Mouse (Mus musculus) hindbrain, embryonic 11.5 days (tissue): Measurements from ENCODE around the gene Med9. TPM values are rescaled to one million over a fixed set of nuclear protein-coding genes. Genes with fewer than 3 reads are reported as not detected.

Experiments
- ATAC-seq: fragments of 200-750 bp; cut with Nextera tagmentation; 2 replicates; pipeline ENCODE4 v1.8.0; 2017; ENCODE audit warnings: mild to moderate bottlenecking, moderate TSS enrichment, moderate library complexity; ENCODE audit not compliant: low FRiP score
- DNase-seq: peaks from one replicate; pipeline ENCODE4 v3.0.0-alpha.2; 2015; ENCODE audit warnings: low spot score
- H3K27ac ChIP-seq: fragments of 300-500 bp; sonication (generic); 2 replicates; pipeline ENCODE4 v1.5.1; 2014; ENCODE audit warnings: mild to moderate bottlenecking, low read depth, low read length
- H3K27me3 ChIP-seq: fragments of 300-500 bp; sonication (generic); 2 replicates; pipeline ENCODE4 v1.6.1; 2014; ENCODE audit warnings: mild to moderate bottlenecking, low read length, moderate library complexity, mixed read lengths; ENCODE audit not compliant: control insufficient read depth, insufficient read depth
- H3K36me3 ChIP-seq: fragments of 300-500 bp; sonication (generic); 2 replicates; pipeline ENCODE4 v1.6.1; 2014; ENCODE audit warnings: mild to moderate bottlenecking, low read length, moderate library complexity, mixed read lengths; ENCODE audit not compliant: control insufficient read depth, insufficient read depth
- H3K4me1 ChIP-seq: fragments of 300-500 bp; sonication (generic); replicated peaks from 2 replicates; pipeline ENCODE4 v1.6.1; 2014; ENCODE audit warnings: low read length, mixed read lengths; ENCODE audit not compliant: control insufficient read depth, insufficient read depth
- H3K4me2 ChIP-seq: fragments of 300-500 bp; sonication (generic); replicated peaks from 2 replicates; pipeline ENCODE4 v1.6.1; 2014; ENCODE audit warnings: mild to moderate bottlenecking, low read depth, low read length
- H3K4me3 ChIP-seq: fragments of 300-500 bp; sonication (generic); 2 replicates; pipeline ENCODE4 v1.5.1; 2014; ENCODE audit warnings: low read depth, low read length
- H3K9ac ChIP-seq: fragments of 300-500 bp; sonication (generic); 2 replicates; pipeline ENCODE4 v1.6.1; 2014; ENCODE audit warnings: low read depth, low read length
- H3K9me3 ChIP-seq: fragments of 300-500 bp; sonication (generic); 2 replicates; pipeline ENCODE4 v1.6.1; 2016; ENCODE audit warnings: low read length; ENCODE audit not compliant: control insufficient read depth
- WGBS: fragments of 180-500 bp; shearing (Covaris S2); extraction: QIAGEN DNeasy Blood & Tissue Kit; methylation state at CpG from one replicate; pipeline ENCODE4 v1.1.7; 2014; 5-methylcytosine and 5-hydroxymethylcytosine counted together
- polyA plus RNA-seq: library from polyadenylated mRNA; unstranded; fragments of >200 nt; fragmentation: Nextera tagmentation; extraction: Ambion mirVana; gene quantifications from 2 replicates; pipeline ENCODE4 v1.2.1, GENCODE M21; 2014

The Med9 gene
- polyA plus RNA-seq, 1 experiment from 2014 or later = 40.1 TPM

DNA sequence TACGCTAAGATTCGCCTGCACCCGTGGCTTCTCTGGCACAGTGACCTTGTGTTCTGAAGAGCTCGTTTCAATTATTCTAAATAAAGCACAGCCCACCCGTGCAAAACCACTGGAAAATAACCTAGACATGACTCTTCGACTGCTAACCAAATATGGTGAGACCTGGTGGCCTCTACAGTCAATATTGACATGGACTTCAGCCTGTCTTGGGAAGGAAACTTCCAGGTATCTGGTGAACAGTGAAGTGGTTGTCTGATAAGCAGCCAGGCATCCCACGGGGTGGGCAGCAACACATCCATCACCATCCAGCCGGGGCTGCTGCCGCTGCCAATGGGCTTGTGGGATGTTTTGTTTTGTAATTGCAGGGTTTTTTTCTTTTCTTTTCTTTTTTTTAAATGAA lies 46.3 kb downstream of the Med9 start:
- no peak for ATAC-seq
- Histone ChIP-seq H3K36me3 (no peaks in the 10 kb centered on the region), H3K9me3 (no peaks in the 10 kb centered on the region), H3K4me3 (no peak overlapping the region), H3K27me3 (no peaks in the 10 kb centered on the region), H3K27ac (no peak overlapping the region), H3K4me2 (no peak overlapping the region), H3K4me1 (no peaks in the 10 kb centered on the region), H3K9ac (no peak overlapping the region)
- DNase-seq = no peak
- 69% methylated on average over 9 of the region's 9 CpGs for WGBS

- no peak for ATAC-seq
- Histone ChIP-seq H3K9me3 (no peaks in the 10 kb centered on the region), H3K4me3 (no peak overlapping the region), H3K4me2 (no peak overlapping the region), H3K9ac (no peak overlapping the region), H3K27ac (no peak overlapping the region), H3K27me3 (no peaks in the 10 kb centered on the region), H3K4me1 (no peaks in the 10 kb centered on the region), H3K36me3 (no peaks in the 10 kb centered on the region)
- DNase-seq = no peak
- 85% methylated on average over 5 of the region's 5 CpGs for WGBS
These were observed 53.4 kb downstream of the Med9 start for GRCm38 (mm10) chr11:60001231-60001980.

DNA sequence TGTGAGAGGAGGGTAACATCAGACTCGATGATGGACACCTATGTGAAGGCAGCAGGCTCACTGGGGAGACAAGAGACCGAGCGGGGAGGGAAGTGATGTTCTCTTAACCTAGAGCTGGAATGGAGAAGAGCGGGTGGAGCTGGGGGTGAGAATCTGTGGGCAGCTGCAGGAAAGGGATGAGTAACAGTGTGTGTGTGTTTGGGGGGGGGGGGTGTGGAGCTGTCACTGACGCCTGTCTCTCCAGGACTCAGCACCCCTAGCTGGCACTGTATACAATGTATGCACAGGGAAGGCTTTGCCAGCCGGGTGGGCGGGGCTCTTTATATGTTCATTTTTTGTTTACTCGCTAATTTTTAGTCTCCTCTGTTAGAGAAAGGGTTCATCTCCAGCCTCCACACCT lies 55.8 kb downstream of the Med9 start:
- Histone ChIP-seq H3K9me3 (no peaks in the 10 kb centered on the region), H3K4me3 (no peak overlapping the region), H3K4me1 (no peaks in the 10 kb centered on the region), H3K27ac (no peak overlapping the region), H3K27me3 (no peaks in the 10 kb centered on the region), H3K36me3 (no peaks in the 10 kb centered on the region), H3K4me2 (no peak overlapping the region), H3K9ac (no peak overlapping the region)
- 87% methylated on average over 8 of the region's 8 CpGs for WGBS
- DNase-seq = no peak
- ATAC-seq = no peak

- H3K4me3 ChIP-seq = no peak overlapping the region
- no peak overlapping the region for H3K4me2 ChIP-seq
- no peaks in the 10 kb centered on the region for H3K27me3 ChIP-seq
- 76% methylated on average over 6 of the region's 6 CpGs for WGBS
- no peak for DNase-seq
- H3K27ac ChIP-seq = no peak overlapping the region
- no peak overlapping the region for H3K9ac ChIP-seq
- H3K36me3 ChIP-seq = no peaks in the 10 kb centered on the region
- no peak for ATAC-seq
- H3K9me3 ChIP-seq = no peaks in the 10 kb centered on the region
- H3K4me1 ChIP-seq = no peaks in the 10 kb centered on the region
These were observed 56.7 kb downstream of the Med9 start for GRCm38 (mm10) chr11:60004716-60005115.

DNA sequence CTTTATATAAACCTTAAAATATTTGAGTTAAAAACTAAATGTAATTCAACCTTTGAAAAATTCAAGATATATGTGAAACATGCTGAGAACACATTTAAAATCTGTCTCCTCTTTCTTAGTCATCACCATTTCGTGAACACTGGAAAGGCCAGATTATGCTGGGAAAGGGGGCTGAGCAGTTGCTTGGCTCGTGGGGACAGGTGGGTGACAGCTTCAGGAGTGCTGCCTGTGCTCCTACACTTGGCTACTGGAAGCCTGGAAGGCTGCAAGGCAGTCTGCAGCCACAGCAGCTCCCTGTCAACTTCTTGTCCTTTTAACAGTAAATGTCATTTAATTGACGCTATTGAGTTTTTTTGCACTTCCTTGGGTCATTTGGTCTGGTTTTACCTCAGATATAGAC lies 57.9 kb downstream of the Med9 start:
- DNase-seq = no peak
- no peak overlapping the region for H3K9ac ChIP-seq
- no peaks in the 10 kb centered on the region for H3K9me3 ChIP-seq
- H3K36me3 ChIP-seq = no peaks in the 10 kb centered on the region
- WGBS = 73% methylated on average over 3 of the region's 3 CpGs
- no peak overlapping the region for H3K4me3 ChIP-seq
- no peak overlapping the region for H3K4me2 ChIP-seq
- no peaks in the 10 kb centered on the region for H3K27me3 ChIP-seq
- no peak overlapping the region for H3K27ac ChIP-seq
- no peaks in the 10 kb centered on the region for H3K4me1 ChIP-seq
- no peak for ATAC-seq

DNA sequence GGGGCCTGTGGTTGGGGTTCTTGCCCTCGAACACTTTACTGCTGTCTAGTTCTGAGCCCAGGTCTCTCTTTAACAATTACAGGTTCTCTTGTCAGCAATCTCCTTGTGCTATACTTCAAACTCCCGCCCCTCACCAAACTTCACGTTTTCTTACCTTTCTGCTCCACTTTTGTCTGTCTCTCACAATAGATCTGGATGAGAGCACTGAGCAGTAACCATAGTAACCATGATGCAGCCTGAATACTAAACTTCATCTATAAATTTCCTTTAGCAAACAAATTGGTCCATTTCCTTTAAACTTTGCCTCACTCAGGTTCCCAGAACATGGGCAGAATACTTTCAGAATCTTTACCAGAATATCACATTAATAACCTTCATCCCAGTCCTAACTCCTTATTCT lies 61.4 kb downstream of the Med9 start:
- WGBS = 67% methylated on average over 3 of the region's 3 CpGs
- Histone ChIP-seq H3K27ac (no peak overlapping the region), H3K36me3 (no peaks in the 10 kb centered on the region), H3K4me3 (no peak overlapping the region), H3K27me3 (no peaks in the 10 kb centered on the region), H3K9me3 (no peaks in the 10 kb centered on the region), H3K4me1 (no peaks in the 10 kb centered on the region), H3K4me2 (no peak overlapping the region), H3K9ac (no peak overlapping the region)
- no peak for DNase-seq
- no peak for ATAC-seq

GRCm38 (mm10) chr11:60011516-60011915 lies 63.5 kb downstream of the Med9 start:
- H3K4me3 ChIP-seq = no peak overlapping the region
- no peak for ATAC-seq

More at GRCm38 (mm10) chr11:60011516-60011915, 63.5 kb downstream of the Med9 start:
- no peak for DNase-seq
- WGBS = 90% methylated on average over 3 of the region's 3 CpGs
- Histone ChIP-seq H3K4me1 (no peaks in the 10 kb centered on the region), H3K27ac (no peak overlapping the region), H3K9ac (no peak overlapping the region), H3K4me2 (no peak overlapping the region), H3K9me3 (no peaks in the 10 kb centered on the region), H3K36me3 (no peaks in the 10 kb centered on the region), H3K27me3 (no peaks in the 10 kb centered on the region)

Other genes starting within 250 kb of the Med9 start
- 0.31 and 0.47 TPM in 2 replicates for gene Pld6, start 160.6 kb upstream of the Med9 start, polyA plus RNA-seq
- 25.9 and 26.4 TPM in 2 replicates for gene Flcn, start 138.2 kb upstream of the Med9 start, polyA plus RNA-seq
- 37.8 and 42.6 TPM in 2 replicates for gene Nt5m, start 108.8 kb upstream of the Med9 start, polyA plus RNA-seq
- 246 and 254 TPM in 2 replicates for gene Cops3, start 108.4 kb upstream of the Med9 start, polyA plus RNA-seq
- 1.2 and 1.5 TPM in 2 replicates for gene Rasd1, start 16.7 kb downstream of the Med9 start, polyA plus RNA-seq
- 5.1 and 7.2 TPM in 2 replicates for gene Pemt, start 98.3 kb downstream of the Med9 start, polyA plus RNA-seq
- gene Rai1, start 156.8 kb downstream of the Med9 start, polyA plus RNA-seq = 22.6 and 28.1 TPM in 2 replicates